Mouse (Mus musculus) forebrain, embryonic 12.5 days (tissue): Measurements from ENCODE around the gene Sdcbp2. TPM values are rescaled to one million over a fixed set of nuclear protein-coding genes. Genes with fewer than 3 reads are reported as not detected.

Source experiments
- ATAC-seq: fragments of 200-750 bp; cut with Nextera tagmentation; 2 replicates; pipeline ENCODE4 v1.8.0; 2017; ENCODE audit warnings: moderate TSS enrichment; ENCODE audit not compliant: low FRiP score
- H3K27ac ChIP-seq: fragments of 300-500 bp; sonication (generic); 2 replicates; pipeline ENCODE4 v1.5.1; 2016; ENCODE audit warnings: mild to moderate bottlenecking
- H3K27me3 ChIP-seq: fragments of 300-500 bp; sonication (generic); 2 replicates; pipeline ENCODE4 v1.6.1; 2016; ENCODE audit warnings: mild to moderate bottlenecking
- H3K36me3 ChIP-seq: fragments of 300-500 bp; sonication (generic); replicated peaks from 2 replicates; pipeline ENCODE4 v1.6.1; 2016; ENCODE audit warnings: mild to moderate bottlenecking
- H3K4me1 ChIP-seq: fragments of 300-500 bp; sonication (generic); 2 replicates; pipeline ENCODE4 v1.6.1; 2016
- H3K4me2 ChIP-seq: fragments of 300-500 bp; sonication (generic); 2 replicates; pipeline ENCODE4 v1.6.1; 2016; ENCODE audit warnings: mild to moderate bottlenecking, moderate library complexity
- H3K4me3 ChIP-seq: fragments of 300-500 bp; sonication (generic); replicated peaks from 2 replicates; pipeline ENCODE4 v1.5.1; 2016; ENCODE audit warnings: mild to moderate bottlenecking
- H3K9ac ChIP-seq: fragments of 300-500 bp; sonication (generic); 2 replicates; pipeline ENCODE4 v1.6.1; 2016; ENCODE audit warnings: mild to moderate bottlenecking
- H3K9me3 ChIP-seq: fragments of 300-500 bp; sonication (generic); 2 replicates; pipeline ENCODE4 v1.6.1; 2016
- WGBS: fragments of 180-500 bp; shearing (Covaris S2); methylation state at CpG from one replicate; pipeline ENCODE4 v1.1.7; 2016; 5-methylcytosine and 5-hydroxymethylcytosine counted together
- polyA plus RNA-seq: library from polyadenylated mRNA; unstranded; fragments of >200 nt; fragmentation: Nextera tagmentation; extraction: Ambion mirVana; gene quantifications from 2 replicates; pipeline ENCODE4 v1.2.1, GENCODE M21; 2016

Gene Sdcbp2
- polyA plus RNA-seq, 1 experiment from 2014 or later: 0.98 TPM

DNA sequence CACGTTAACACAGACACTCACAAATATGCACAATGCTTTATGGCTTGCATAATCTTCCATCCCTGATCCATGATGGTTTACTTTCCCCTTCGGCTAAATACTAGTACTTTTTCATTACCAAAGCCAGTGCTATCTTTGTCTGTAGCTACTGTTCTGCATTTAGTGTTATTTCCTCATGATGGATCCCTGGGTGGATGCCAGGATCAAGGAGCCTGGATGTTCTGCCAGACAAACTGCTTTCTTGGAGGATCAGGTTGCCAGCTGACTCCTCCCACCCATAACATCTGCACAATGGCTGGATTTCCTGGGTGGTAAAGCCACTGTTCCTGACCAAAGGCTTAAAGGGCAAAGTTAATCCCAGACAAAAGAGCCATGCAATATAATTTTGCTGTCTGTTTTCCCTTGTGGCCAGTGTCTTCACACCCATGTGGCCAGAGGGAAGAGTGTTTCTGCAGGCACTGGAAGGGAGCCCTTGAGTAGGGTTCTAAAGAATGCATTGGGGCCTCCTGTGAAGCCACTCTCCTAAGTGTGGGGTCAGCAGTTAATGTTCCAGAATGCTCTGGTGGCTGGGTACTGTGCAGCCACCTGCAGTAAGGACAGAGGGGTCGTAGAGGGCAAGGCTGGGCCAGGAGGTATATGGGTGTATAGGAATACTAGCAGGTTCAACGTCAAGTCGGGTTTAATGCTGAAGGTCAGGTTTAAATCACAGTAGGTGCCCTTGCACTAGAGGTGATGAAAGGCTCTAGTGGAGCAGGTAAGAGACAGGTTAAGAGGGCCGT is 44.3 kb downstream of the Sdcbp2 start:
- Histone ChIP-seq H3K9ac (no peak overlapping the region), H3K4me2 (no peak overlapping the region), H3K36me3 (no peaks in the 10 kb centered on the region), H3K27ac (no peak overlapping the region), H3K4me1 (peaks cover 5% of the 10 kb centered on the region; the same call in 1 of the 2 replicates), H3K9me3 (no peaks in the 10 kb centered on the region), H3K27me3 (no peaks in the 10 kb centered on the region), H3K4me3 (no peak overlapping the region)
- no peak; the same call in 1 of the 2 replicates for ATAC-seq
- WGBS: 70% methylated on average over 6 of the region's 6 CpGs

DNA sequence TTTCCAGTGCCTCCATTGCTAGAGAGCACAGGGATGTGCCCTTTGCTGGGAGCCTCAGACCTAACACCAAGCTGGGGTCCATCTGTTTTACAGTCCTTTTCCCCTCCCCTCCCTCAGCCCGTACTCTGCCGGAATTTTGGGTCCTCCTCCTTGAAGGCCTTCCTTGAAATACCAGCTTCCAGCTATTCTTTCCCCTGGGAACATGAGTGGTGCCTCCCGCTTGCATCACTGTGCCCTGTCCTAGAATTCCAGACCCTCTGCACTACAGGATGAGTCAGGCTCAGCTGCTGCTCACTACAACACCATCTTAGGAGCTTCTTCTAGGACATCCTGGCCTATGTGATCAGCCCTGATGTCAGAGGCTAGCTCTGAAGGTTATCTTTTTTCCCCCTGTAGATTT is 51.4 kb downstream of the Sdcbp2 start:
- Histone ChIP-seq H3K4me2 (no peak overlapping the region), H3K4me3 (no peak overlapping the region), H3K4me1 (no peaks in the 10 kb centered on the region), H3K27ac (no peak overlapping the region), H3K36me3 (no peaks in the 10 kb centered on the region), H3K9ac (no peak overlapping the region), H3K9me3 (no peaks in the 10 kb centered on the region), H3K27me3 (no peaks in the 10 kb centered on the region)
- ATAC-seq: no peak
- 69% methylated on average over 3 of the region's 3 CpGs for WGBS

DNA sequence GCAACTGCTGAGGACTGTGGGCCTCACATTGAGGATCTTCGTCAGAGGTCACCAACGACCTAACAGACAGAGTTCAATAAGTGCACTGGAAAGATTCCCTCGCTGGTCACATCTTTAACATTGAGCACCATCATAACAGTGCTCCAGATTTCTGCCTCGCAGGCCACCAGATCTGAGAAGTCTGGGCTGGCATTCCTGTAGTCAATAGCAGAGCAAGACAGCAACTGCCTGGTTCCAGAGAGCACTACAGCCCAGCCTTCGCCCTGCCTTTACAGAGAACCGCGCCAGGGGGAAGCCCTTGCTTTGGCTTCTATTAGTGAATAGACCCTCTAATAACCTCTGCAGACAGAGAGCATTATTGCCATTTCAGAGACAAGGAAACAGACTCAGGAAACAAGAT is 53.9 kb downstream of the Sdcbp2 start:
- peaks cover 1% of the 10 kb centered on the region; the same call in 1 of the 2 replicates for H3K4me1 ChIP-seq
- no peak overlapping the region for H3K4me3 ChIP-seq
- peaks cover 11% of the 10 kb centered on the region for H3K27me3 ChIP-seq
- no peak overlapping the region for H3K9ac ChIP-seq
- no peak for ATAC-seq
- H3K4me2 ChIP-seq: no peak overlapping the region
- H3K9me3 ChIP-seq: no peaks in the 10 kb centered on the region
- H3K36me3 ChIP-seq: no peaks in the 10 kb centered on the region
- no peak overlapping the region for H3K27ac ChIP-seq
- WGBS: 88% methylated on average over 7 of the region's 7 CpGs

DNA sequence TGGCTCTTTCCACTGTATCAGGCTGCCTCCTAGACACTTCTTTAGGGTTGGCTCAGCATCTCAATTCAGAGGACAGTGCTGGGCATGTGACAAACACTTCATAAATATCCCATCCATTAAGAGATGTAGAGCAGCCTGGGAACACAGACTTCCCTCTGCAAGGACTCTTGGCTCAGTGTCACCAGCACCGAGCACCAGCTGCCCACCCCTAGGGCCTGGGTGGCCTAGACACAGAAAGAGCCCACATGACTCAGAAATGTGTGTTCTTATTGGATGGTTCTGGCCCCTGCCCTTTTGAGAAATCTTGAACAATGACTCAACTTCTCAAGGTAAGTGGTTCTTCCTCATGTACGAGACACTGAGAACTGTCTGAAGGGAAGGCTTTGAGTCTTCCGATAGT is 55.6 kb downstream of the Sdcbp2 start:
- Histone ChIP-seq H3K9me3 (no peaks in the 10 kb centered on the region), H3K36me3 (no peaks in the 10 kb centered on the region), H3K4me2 (no peak overlapping the region), H3K27ac (no peak overlapping the region), H3K4me3 (no peak overlapping the region), H3K4me1 (peaks cover 13% of the 10 kb centered on the region), H3K9ac (no peak overlapping the region), H3K27me3 (peaks cover 19% of the 10 kb centered on the region)
- no peak for ATAC-seq
- WGBS: 88% methylated on average over 3 of the region's 3 CpGs

DNA sequence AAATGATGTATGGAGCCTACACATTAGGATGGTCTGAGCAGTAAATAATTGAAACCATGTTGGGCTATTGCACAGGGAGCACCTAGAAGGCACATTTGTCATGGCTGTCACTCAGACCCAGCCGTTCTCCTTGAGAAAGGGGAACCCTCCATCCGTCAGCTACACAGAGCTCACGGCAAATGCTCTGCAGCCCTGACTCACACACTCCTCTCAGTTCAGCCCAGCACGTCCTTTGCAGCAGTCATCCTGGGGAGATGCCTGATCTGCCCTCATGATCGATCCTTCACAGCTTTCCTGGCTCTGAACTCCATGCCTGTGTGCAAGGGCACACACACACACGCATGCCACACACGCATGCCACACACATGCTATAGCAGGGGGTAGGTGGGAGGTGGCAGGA is 56.9 kb downstream of the Sdcbp2 start:
- no peak overlapping the region for H3K27ac ChIP-seq
- peaks cover 31% of the 10 kb centered on the region for H3K27me3 ChIP-seq
- H3K4me2 ChIP-seq: no peak overlapping the region
- H3K9me3 ChIP-seq: no peaks in the 10 kb centered on the region
- H3K4me3 ChIP-seq: no peak overlapping the region
- WGBS: 83% methylated on average over 7 of the region's 7 CpGs
- H3K9ac ChIP-seq: no peak overlapping the region
- no peak for ATAC-seq
- peaks cover 13% of the 10 kb centered on the region for H3K4me1 ChIP-seq
- no peaks in the 10 kb centered on the region for H3K36me3 ChIP-seq

DNA sequence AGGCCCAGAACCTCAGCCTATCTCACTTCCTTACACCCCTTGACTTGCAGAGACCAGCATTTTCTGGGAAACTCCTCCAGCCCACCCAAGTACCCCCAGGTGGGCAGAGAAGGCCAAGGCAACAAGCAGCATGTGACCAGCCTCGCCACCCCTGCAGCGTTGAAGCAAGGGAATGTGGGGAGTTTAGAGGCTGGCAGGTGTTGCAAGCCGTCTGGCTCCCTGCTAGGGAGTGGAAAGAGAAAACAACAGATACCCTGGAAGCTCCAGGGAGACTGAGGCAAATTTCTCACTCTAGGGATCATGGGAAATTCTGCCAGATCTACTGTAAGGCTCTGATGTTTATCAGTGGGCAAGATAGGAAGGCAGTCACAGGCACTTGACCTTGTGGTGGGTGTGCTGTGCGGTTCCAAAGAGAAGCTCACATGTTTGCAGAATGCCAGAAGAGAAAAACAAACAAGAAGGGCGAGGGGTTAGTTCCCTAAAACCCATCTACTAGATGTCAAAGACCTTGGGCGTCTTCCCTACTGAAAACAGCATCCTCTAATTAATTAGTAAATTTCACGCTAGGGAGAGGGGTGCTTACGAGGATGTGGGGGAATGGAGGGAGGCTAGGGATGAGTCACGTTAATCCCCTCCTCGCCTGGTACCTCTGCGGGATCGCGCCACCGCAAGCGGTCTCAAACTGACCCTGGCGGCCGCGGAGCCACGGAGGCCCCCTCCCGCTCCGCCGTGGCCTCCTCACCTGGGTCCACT is 59.2 kb downstream of the Sdcbp2 start:
- Histone ChIP-seq H3K36me3 (no peaks in the 10 kb centered on the region), H3K4me2 (peak overlapping the region; percentile 87), H3K27ac (peak overlapping the region; percentile 77), H3K9ac (peak overlapping the region; percentile 78), H3K27me3 (peaks cover 31% of the 10 kb centered on the region), H3K9me3 (no peaks in the 10 kb centered on the region), H3K4me1 (peaks cover 13% of the 10 kb centered on the region), H3K4me3 (peak overlapping the region; percentile 72)
- WGBS: 2% methylated on average over 22 of the region's 22 CpGs
- peak; percentile 27; the same call in 1 of the 2 replicates for ATAC-seq

DNA sequence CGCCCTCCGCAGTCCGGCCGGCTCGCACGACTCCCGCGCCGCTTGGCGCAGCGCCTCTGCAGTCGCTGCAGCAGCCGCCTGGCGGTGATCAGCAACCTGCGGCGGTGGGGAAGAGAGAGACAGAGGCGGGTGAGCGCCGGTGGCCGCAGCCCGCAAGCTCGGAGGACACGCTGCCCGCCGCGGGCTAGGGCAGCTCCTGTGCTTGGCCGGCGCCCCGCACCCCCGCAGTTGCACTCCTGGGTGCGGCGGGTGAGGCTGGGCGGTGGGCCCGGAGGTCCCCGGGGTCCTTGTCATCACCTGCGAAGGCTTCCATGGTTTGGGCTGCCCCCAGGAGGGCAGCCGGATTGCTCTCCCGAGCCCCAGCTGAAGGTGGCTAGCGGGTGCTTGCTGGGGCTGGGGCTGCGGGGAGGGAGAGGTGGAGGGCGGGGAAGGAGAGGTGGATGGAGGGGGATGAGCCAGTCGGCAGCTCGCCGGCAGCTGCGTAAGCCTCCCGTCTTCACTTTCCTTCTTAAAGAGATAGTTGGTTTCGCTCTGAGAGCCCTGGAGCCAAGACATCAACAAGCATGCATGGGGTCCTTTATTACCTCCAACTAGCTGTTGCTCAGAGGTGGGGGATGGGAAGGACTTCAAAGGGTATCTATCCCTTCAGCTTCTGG is 59.9 kb downstream of the Sdcbp2 start, which contains the start of gene Snph:
Gene Snph, minus strand, starts transcription at position 435 of the 656 bp plus-strand sequence.
- Histone ChIP-seq H3K27ac (peak within 1 kb of the TSS; percentile 77), H3K9me3 (no peaks in the 10 kb centered on the region), H3K27me3 (peaks cover 31% of the 10 kb centered on the region), H3K9ac (peak within 1 kb of the TSS; percentile 78), H3K4me1 (peaks cover 13% of the 10 kb centered on the region), H3K36me3 (no peaks in the 10 kb centered on the region), H3K4me3 (peak within 1 kb of the TSS; percentile 72), H3K4me2 (peak within 1 kb of the TSS; percentile 87)
- peak; percentile 87 for ATAC-seq
- WGBS: under 1% methylated on average over 46 of the region's 47 CpGs

DNA sequence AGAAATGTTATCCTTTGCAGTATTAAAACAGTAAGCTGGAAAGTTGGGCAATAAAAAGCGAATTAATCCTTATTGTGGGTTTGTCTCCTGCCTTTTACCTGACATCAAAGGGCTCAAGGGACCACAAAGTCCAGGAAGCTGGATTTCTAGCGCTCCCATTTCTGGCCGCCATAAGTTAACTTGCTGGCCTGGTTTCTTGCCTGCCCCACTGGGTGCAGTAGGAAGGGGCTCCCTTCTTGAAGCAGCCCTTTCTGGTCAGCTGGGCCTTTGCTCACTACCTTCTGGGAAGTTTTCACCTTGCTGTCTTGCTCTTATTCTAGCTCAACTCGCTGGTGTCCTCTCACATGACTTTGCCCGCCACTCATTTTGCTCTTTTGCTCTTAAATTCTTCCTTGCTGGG is 60.6 kb downstream of the Sdcbp2 start:
- H3K9me3 ChIP-seq: no peaks in the 10 kb centered on the region
- ATAC-seq: no peak
- H3K27me3 ChIP-seq: peaks cover 31% of the 10 kb centered on the region

DNA sequence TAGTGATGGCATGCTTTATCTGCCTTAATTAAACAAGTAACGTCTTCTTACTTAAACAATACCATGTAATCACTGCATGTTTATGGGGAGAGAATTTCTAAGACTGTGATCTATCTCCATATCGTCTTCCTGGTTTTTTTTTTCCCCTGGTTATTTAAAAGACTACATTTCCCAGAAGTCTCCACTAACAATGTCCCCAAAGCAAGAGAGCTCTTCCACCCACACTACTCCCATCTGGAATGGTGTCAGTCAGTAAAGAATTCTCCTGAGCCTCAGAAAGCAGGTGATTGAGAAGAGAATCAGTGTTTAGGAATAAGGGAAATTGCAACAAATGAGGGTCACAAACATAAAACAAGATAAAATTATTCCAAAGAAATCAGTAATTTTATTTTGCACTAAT is 62.5 kb downstream of the Sdcbp2 start:
- H3K27me3 ChIP-seq: peaks cover 31% of the 10 kb centered on the region
- no peak for ATAC-seq
- WGBS: 31% methylated on average over 2 of the region's 2 CpGs
- H3K4me1 ChIP-seq: peaks cover 13% of the 10 kb centered on the region
- no peaks in the 10 kb centered on the region for H3K36me3 ChIP-seq
- H3K27ac ChIP-seq: no peak overlapping the region
- H3K4me3 ChIP-seq: no peak overlapping the region
- no peak overlapping the region for H3K4me2 ChIP-seq
- H3K9me3 ChIP-seq: no peaks in the 10 kb centered on the region
- no peak overlapping the region for H3K9ac ChIP-seq

More for the DNA sequence above, 60.6 kb downstream of the Sdcbp2 start:
- Histone ChIP-seq H3K9ac (no peak overlapping the region), H3K4me2 (no peak overlapping the region), H3K4me3 (no peak overlapping the region), H3K4me1 (peaks cover 13% of the 10 kb centered on the region), H3K36me3 (no peaks in the 10 kb centered on the region), H3K27ac (no peak overlapping the region)
- 32% methylated on average over 5 of the region's 5 CpGs for WGBS

DNA sequence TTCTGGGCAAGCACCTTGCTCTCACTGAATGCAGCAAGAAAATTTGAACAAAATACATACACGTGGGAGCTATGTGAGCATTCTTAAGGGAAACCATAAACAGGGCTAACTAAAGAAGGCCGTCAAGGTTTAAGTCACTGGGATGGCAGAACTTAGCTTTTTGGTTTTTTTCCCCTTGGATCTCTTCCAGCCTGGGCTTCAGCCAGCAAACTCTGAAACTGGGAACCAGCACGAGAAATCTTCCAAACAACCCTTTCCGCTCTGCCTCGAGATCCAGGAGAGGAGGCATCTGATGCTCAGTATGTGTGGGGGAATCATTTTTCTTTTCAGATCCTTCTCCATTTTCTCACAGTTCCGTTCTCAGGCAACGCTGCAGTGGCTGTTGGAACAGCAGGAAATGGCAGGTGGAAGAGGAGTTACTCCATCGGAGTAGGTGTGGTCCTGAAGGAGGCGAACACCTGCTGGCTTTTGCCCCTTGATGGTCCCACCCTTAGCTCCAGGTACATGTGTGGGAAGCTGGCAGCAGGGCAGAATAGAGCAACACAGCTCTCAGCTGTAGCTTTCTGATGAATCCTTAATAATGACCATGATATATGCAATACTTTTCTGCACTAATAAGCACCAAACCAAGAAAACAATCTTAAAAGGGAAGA is 63.1 kb downstream of the Sdcbp2 start:
- Histone ChIP-seq H3K4me2 (no peak overlapping the region), H3K36me3 (no peaks in the 10 kb centered on the region), H3K27ac (no peak overlapping the region), H3K9ac (no peak overlapping the region), H3K9me3 (no peaks in the 10 kb centered on the region), H3K27me3 (peaks cover 29% of the 10 kb centered on the region), H3K4me3 (no peak overlapping the region), H3K4me1 (peaks cover 13% of the 10 kb centered on the region)
- ATAC-seq: no peak
- 77% methylated on average over 9 of the region's 9 CpGs for WGBS

DNA sequence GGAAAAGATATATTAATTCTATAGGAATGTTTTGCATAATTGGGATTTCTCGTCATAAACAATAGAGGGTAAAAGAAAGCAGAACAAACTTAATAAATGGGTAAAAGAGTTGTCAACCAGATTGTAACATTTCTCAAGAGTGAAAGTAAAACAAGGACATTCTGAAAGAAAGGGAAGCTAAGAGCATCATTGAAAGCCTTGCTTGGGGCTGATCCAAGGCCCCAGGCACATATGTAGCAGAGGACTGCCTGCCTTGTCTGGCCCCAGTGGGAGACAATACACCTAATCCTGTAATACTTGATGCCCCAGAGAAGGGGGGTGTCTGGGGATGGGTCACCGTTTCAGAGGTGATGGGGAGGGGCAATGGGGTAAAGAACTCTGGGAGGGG is 63.6 kb downstream of the Sdcbp2 start:
- no peaks in the 10 kb centered on the region for H3K36me3 ChIP-seq
- H3K4me2 ChIP-seq: no peak overlapping the region
- peaks cover 13% of the 10 kb centered on the region for H3K4me1 ChIP-seq
- no peaks in the 10 kb centered on the region for H3K9me3 ChIP-seq
- ATAC-seq: no peak
- H3K27ac ChIP-seq: no peak overlapping the region
- 59% methylated on average over 2 of the region's 2 CpGs for WGBS
- H3K4me3 ChIP-seq: no peak overlapping the region
- no peak overlapping the region for H3K9ac ChIP-seq
- peaks cover 23% of the 10 kb centered on the region for H3K27me3 ChIP-seq
